Mouse (Mus musculus): ENCODE data around the gene Gm45062. TPM values are rescaled to one million over a fixed set of nuclear protein-coding genes. Genes with fewer than 3 reads are reported as not detected.

Gene Gm45062
- polyA plus RNA-seq, 1 experiment, result 1.2 TPM

DNA sequence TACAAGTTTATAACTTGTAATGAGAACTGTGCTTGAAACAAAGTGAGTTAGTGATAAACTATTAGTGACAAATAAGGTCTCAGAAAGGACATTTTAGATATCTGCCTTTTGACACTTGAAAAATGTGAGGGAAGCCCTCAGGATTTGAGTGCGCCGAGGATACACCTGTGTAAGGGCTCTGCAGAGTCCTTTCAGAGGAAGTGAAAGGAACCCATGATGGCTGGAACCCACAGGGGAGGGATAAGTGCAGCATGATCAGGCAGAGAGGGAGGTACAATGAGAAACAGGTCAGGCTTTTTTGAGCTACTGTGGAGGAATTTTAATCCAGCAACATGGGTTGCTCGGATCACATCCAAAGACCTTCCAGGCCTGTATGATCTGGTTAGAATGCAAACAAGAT lies 239.7 kb downstream of the Gm45062 start:
- peaks cover 3% of the 10 kb centered on the region; the same call in 1 of the 2 replicates for H3K4me1 ChIP-seq (ENCODE audit: control insufficient read depth, insufficient read depth, low read length)
- TF ChIP-seq CTCF (IDR thresholded peaks at IDR 0.05; ENCODE audit: insufficient read depth, low read length), result no peak
- TF ChIP-seq POLR2A (IDR thresholded peaks at IDR 0.05; ENCODE audit: borderline replicate concordance, extremely low read depth, low read depth, low read length), result no peak
- no peak overlapping the region for H3K4me3 ChIP-seq (replicated peaks; ENCODE audit: extremely low read depth, low read depth, low read length)
- no peak for DNase-seq
- WGBS, result 80% methylated on average over 3 of the region's 3 CpGs

DNA sequence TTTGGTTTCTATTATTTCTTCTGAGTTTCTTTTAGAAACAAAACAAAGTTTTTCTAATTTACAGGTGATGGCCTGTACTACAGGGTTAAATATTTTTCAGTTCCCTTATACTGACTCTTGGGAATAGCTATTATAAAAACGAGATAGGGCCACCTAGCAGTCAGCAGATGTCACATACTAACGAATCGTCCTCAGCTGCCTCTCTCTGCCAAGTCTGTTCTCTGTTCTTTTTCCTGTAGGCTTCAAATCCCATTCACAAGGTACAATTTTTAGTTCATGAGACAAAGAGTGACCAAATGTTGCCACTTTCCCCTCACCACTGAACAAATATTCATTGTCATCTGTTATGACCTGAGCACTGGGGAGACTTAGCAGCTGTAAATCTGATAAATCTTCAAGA lies 244.7 kb downstream of the Gm45062 start:
- 17% methylated on average over 3 of the region's 3 CpGs for WGBS
- TF ChIP-seq POLR2A (IDR thresholded peaks at IDR 0.05; ENCODE audit: borderline replicate concordance, extremely low read depth, low read depth, low read length) (no peak), CTCF (IDR thresholded peaks at IDR 0.05; ENCODE audit: insufficient read depth, low read length) (no peak)
- no peak overlapping the region for H3K4me3 ChIP-seq (replicated peaks; ENCODE audit: extremely low read depth, low read depth, low read length)
- peaks cover 3% of the 10 kb centered on the region for H3K4me1 ChIP-seq (ENCODE audit: control insufficient read depth, insufficient read depth, low read length)
- DNase-seq, result no peak

DNA sequence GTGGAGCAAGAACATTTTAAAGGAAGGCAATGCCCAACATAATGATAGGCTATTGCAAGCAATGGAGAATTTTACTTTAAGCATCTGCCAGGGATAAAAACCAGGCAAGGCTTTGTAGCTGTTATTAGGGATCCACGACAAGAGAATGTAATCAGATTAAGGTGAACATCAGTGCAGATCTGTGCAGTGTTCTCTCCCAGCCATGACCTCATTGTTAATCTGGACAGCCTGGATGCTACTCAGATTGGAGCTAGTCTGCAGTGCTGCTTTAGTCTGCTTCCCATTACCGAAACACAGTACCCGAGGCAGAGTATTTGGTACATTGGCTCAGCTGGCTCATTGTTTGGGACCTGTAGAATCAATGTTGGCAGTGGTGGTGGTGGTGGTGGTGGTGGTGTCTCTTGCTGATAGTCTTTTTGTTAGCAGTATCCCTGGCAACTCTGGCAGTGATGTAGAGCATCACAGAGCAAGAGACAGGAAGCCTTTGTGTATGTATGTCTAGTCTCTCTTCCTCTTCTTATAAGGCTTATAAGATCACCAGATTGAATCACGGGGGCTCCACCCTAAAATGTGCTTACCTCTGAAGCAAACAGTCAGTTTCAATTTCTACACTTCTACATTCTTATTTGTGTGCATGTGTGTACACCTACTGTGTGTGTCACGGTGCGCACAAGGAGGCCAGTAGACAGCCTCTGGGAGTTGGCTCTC lies 245.4 kb downstream of the Gm45062 start:
- 53% methylated on average over 6 of the region's 6 CpGs for WGBS

DNA sequence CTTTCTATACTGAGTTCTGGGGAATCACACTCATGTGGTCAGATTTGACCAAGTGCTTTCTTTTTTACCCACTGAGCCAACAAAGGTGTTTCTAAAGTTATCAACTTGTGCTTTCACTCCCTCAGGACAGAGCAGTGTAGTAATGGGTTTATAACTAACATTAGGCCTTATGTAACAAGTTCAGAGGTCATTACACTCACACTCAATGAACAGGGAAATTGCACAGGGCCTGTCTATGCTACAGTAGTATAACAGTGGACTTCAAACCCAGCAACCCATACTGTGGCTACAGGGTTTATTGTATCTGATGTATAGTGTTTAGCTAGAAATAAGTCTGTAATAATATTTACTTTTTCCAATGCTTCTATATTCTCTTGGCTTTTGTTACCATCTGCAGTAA lies 247.4 kb downstream of the Gm45062 start:
- no peak for DNase-seq
- H3K4me3 ChIP-seq (replicated peaks; ENCODE audit: extremely low read depth, low read depth, low read length), result no peak overlapping the region
- peaks cover 6% of the 10 kb centered on the region for H3K4me1 ChIP-seq (ENCODE audit: control insufficient read depth, insufficient read depth, low read length)
- TF ChIP-seq POLR2A (IDR thresholded peaks at IDR 0.05; ENCODE audit: borderline replicate concordance, extremely low read depth, low read depth, low read length) (no peak), CTCF (IDR thresholded peaks at IDR 0.05; ENCODE audit: insufficient read depth, low read length) (no peak)

More for the DNA sequence above, 245.4 kb downstream of the Gm45062 start:
- DNase-seq, result no peak
- Histone ChIP-seq H3K4me1 (ENCODE audit: control insufficient read depth, insufficient read depth, low read length) (peaks cover 3% of the 10 kb centered on the region), H3K4me3 (replicated peaks; ENCODE audit: extremely low read depth, low read depth, low read length) (no peak overlapping the region)
- TF ChIP-seq POLR2A (IDR thresholded peaks at IDR 0.05; ENCODE audit: borderline replicate concordance, extremely low read depth, low read depth, low read length) (no peak), CTCF (IDR thresholded peaks at IDR 0.05; ENCODE audit: insufficient read depth, low read length) (no peak)

DNA sequence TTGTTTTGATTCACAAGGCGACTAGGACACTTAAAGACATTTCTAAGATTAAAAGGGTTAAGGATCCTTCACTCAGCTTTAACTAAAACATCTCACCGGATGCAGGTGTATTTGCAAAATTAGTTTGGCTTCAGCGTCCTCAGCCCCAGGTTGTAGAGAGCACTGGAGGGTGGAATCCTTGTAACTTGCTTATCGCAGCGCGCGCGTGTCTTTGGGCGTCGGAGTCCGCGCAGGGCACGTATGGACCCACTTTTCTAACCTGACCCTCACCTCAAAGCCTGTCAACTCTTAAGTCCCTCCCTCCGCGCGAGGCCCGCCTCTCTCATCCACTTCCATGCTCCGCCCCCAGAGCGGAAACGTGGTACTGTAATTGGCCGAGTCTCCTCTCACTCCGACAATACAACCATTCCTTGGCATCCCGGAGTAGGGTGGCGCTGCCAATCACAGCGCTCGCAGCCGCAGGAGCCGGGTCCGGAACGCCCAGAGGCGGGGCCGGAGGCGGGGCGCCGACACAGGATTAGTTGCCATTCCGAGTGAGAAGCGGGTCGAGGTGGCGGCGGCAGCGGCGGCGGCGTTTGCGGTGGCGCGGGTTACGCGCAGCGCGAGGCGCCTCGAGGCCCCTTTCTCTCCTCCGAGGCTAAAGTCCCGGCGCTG lies 249.8 kb downstream of the Gm45062 start:
- peak; percentile 98 for DNase-seq
- H3K4me3 ChIP-seq (replicated peaks; ENCODE audit: extremely low read depth, low read depth, low read length), result peak overlapping the region; percentile 85
- peaks cover 10% of the 10 kb centered on the region for H3K4me1 ChIP-seq (ENCODE audit: control insufficient read depth, insufficient read depth, low read length)
- under 1% methylated on average over 56 of the region's 56 CpGs for WGBS
- TF ChIP-seq POLR2A (IDR thresholded peaks at IDR 0.05; ENCODE audit: borderline replicate concordance, extremely low read depth, low read depth, low read length) (peak; percentile 72; the same call in 1 of the 2 replicates), CTCF (IDR thresholded peaks at IDR 0.05; ENCODE audit: insufficient read depth, low read length) (no peak)

DNA sequence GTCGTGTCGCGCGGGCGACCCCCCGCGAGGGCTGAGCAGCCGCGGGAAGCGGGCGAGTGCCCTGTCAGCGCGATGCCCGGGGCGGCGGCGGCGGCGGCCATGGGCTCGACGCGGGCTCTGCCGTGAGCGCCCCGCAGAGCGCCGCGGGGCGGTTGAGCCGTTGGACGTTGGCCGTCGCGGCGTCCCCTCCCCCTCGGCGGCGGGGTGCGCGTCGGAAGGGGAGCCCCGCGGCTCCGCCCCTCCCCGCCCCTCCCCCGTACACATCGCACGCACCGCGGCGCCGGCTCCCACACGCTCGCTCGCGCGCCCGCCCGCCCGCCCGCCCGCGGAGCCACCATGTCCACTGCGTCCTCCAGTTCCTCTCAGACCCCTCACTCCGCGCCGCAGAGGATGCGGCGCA lies 250.3 kb downstream of the Gm45062 start, which contains the start of gene Glcci1:
Glcci1 (plus strand) TSS at position 50 of the 400 bp plus-strand sequence.
- TF ChIP-seq CTCF (IDR thresholded peaks at IDR 0.05; ENCODE audit: insufficient read depth, low read length), result no peak
- TF ChIP-seq POLR2A (IDR thresholded peaks at IDR 0.05; ENCODE audit: borderline replicate concordance, extremely low read depth, low read depth, low read length), result no peak
- WGBS, result under 1% methylated on average over 61 of the region's 69 CpGs
- Histone ChIP-seq H3K4me3 (replicated peaks; ENCODE audit: extremely low read depth, low read depth, low read length) (peak within 1 kb of the TSS; percentile 85), H3K4me1 (ENCODE audit: control insufficient read depth, insufficient read depth, low read length) (peaks cover 10% of the 10 kb centered on the region)
- DNase-seq, result peak; percentile 67

DNA sequence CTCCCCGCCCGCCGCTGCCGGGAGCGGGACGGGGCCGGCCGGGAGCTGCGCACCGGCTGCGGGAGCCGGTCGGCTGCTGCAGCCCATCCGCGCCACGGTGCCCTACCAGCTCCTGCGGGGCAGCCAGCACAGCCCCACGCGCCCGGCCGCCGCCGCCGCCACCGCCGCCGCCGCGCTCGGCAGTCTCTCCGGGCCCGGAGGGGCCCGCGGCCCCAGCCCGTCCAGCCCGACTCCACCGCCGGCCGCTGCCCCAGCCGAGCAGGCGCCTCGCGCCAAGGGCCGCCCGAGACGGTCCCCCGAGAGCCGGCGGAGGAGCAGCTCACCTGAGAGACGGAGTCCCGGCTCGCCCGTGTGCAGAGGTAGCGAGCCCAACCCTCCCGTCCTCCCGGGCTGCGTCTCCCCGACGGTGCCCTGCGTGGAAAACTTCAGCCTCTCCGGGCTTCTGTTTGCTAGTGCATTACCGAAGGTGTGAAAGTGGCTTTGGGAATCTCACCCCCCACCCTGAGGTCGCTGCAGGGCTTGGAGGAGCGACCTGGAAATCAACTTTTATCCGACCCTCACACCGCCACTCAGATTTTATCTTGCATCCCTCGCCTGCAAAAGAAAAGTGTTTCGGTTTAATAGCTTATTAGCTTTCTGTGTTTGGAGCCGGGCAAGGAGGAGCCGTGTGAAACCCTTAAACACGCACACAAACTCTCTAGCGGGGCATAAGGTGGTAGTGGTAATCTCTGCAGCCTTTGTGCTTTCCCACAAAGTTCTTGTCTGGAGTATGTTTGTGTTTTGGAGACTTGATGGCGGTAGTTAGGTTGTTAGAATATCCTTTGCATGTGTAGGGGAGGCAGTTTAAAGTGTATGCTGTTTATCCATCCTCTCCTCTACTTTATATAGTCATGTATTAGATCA lies 251.0 kb downstream of the Gm45062 start:
- Histone ChIP-seq H3K4me3 (replicated peaks; ENCODE audit: extremely low read depth, low read depth, low read length) (peak overlapping the region; percentile 84), H3K4me1 (ENCODE audit: control insufficient read depth, insufficient read depth, low read length) (peaks cover 10% of the 10 kb centered on the region)
- DNase-seq, result peak; percentile 62
- no peak for TF ChIP-seq POLR2A (IDR thresholded peaks at IDR 0.05; ENCODE audit: borderline replicate concordance, extremely low read depth, low read depth, low read length)
- TF ChIP-seq CTCF (IDR thresholded peaks at IDR 0.05; ENCODE audit: insufficient read depth, low read length), result no peak
- under 1% methylated on average over 65 of the region's 73 CpGs for WGBS

DNA sequence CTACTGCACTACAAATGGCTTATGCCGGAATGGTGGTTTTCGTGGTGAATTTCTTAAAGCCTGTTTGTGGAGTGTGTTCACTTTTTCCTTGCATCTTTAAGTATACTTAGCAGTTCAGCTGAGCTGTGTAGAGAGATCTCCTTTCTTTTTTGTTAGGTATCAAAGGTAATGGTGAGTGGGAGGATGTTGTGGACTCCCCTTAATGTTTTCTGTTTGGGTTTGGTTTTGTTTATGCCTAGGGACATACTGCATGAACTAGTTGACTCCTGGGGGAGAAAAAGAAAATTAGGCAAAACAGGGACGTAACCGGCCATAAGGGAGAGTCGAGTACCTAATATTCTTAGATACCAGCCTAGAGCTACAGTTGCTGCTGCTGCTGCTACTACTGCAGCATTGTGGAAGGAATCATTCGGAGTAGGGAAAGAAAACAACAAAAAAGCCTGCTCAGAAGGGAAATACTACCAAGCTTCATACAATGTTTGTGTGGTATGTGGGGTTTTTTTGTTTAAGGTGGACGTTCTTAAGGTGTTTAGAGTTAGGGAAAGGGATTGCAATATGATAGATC lies 251.7 kb downstream of the Gm45062 start:
- 10% methylated on average over 7 of the region's 7 CpGs for WGBS
- peak overlapping the region; percentile 84 for H3K4me3 ChIP-seq (replicated peaks; ENCODE audit: extremely low read depth, low read depth, low read length)
- peaks cover 7% of the 10 kb centered on the region for H3K4me1 ChIP-seq (ENCODE audit: control insufficient read depth, insufficient read depth, low read length)
- TF ChIP-seq POLR2A (IDR thresholded peaks at IDR 0.05; ENCODE audit: borderline replicate concordance, extremely low read depth, low read depth, low read length) (no peak), CTCF (IDR thresholded peaks at IDR 0.05; ENCODE audit: insufficient read depth, low read length) (no peak)
- DNase-seq, result no peak

DNA sequence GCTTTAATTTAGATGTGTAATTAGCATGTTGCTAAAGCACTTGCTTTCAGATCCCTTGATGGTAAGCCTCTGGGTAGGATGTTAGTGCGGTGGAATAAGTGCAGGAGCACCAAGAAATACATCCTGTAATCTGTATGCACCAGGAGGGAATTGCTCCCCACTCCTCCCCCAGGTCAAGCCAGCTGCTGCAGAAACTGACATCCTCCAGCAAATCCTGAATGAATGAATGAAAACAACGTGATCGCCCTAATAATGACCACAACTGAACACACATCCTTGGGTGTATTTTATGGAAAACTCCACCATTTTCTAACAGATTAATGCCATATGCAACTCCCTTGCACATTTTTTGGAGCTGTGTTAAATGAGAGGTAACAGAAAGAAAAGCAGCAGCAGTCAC lies 252.2 kb downstream of the Gm45062 start:
- peak overlapping the region; percentile 2 for H3K4me3 ChIP-seq (replicated peaks; ENCODE audit: extremely low read depth, low read depth, low read length)
- H3K4me1 ChIP-seq (ENCODE audit: control insufficient read depth, insufficient read depth, low read length), result peaks cover 7% of the 10 kb centered on the region
- no peak for DNase-seq
- 30% methylated on average over 3 of the region's 3 CpGs for WGBS
- TF ChIP-seq CTCF (IDR thresholded peaks at IDR 0.05; ENCODE audit: insufficient read depth, low read length), result no peak
- TF ChIP-seq POLR2A (IDR thresholded peaks at IDR 0.05; ENCODE audit: borderline replicate concordance, extremely low read depth, low read depth, low read length), result no peak
